In the genomic region with DNA sequence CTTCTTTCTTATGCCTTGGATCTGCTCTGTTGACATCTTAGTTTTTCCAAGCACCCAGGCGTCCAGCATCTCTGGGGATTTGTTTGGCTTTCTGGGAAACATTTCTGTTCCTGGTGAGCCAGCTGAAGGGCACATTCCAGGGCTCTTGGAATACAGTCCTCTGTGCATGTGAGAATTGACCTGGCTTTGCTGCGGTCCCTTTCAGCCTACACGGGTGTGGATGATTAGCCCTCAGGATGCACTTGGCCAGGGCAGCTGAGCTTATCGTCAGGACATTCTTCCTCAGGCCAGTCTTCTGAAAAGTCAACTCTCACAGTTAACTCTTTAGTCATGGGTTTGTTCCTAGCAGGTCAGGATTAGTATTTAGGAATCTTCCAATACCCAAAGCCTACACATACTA, we compare ENCODE assay signal across 16 mouse cellular contexts.
A peak's percentile ranks its signal among the peaks of the same experiment; 100 is the strongest.
DNase-seq lines count a peak whose midpoint lies in the region; ATAC-seq lines count a peak whose summit lies in the region.
"Had no signal": no experiment of that assay in that cellular context is flagged by ENCODE, and none has a peak within 500 bp of the region (broad histone marks: within the 10 kb centered on the region; RNA-seq: fewer than 3 reads in every experiment).

No protein-coding gene starts in this region.

- no peaks in the 10 kb centered on the region for H3K9me3 ChIP-seq in heart, embryonic 14.5 days (ENCODE audit: control insufficient read depth, low read length)
- H3K9me3 ChIP-seq in liver, embryonic 13.5 days (replicated peaks): no peaks in the 10 kb centered on the region
- H3K9me3 ChIP-seq: embryonic facial prominence, embryonic 12.5 days; limb, embryonic 10.5 days; megakaryocyte, embryonic 14.5 days; neural tube, embryonic 13.5 days had no signal

- WGBS in heart, embryonic 14.5 days: 7% methylated on average over 4 of the region's 4 CpGs
- 30% methylated on average over 4 of the region's 4 CpGs for WGBS in liver, embryonic 13.5 days (ENCODE audit: insufficient replicate concordance)

- peaks cover 40 to 81% of the 10 kb centered on the region in 2 experiments for H3K4me1 ChIP-seq in heart, embryonic 14.5 days (ENCODE audit: control insufficient read depth in 2 of 2, insufficient read depth in 2 of 2, low read length in 2 of 2)
- H3K4me1 ChIP-seq in liver, embryonic 13.5 days (replicated peaks): peaks cover 96% of the 10 kb centered on the region

- peak; percentile 40 for DNase-seq in adrenal gland, postnatal 14 days
- DNase-seq in adrenal gland, adult 8-10 months: no peak
- DNase-seq in Muller cell, postnatal 12 days (ENCODE audit: inconsistent ontology term): peak; percentile 12
- no peak for DNase-seq in liver, embryonic 13.5 days
- DNase-seq in left cerebral cortex, adult 18-20 months (ENCODE audit: low spot score in 2 of 2): no peak
- no peak for DNase-seq in right cerebral cortex, postnatal 36 days (ENCODE audit: low spot score in 2 of 2)
- DNase-seq: cerebellum, adult 11-12 months; layer of hippocampus, postnatal 36 days; thymus, adult 2 months had no signal

- H3K36me3 ChIP-seq in heart, embryonic 14.5 days (ENCODE audit: control insufficient read depth, insufficient read depth, low read length): no peaks in the 10 kb centered on the region
- H3K36me3 ChIP-seq in liver, embryonic 13.5 days: no peaks in the 10 kb centered on the region
- H3K36me3 ChIP-seq: embryonic facial prominence, embryonic 12.5 days; limb, embryonic 10.5 days; neural tube, embryonic 13.5 days had no signal

- H3K27me3 ChIP-seq in heart, embryonic 14.5 days (ENCODE audit: control insufficient read depth, insufficient read depth, low read length): no peaks in the 10 kb centered on the region
- H3K27me3 ChIP-seq in liver, embryonic 13.5 days: no peaks in the 10 kb centered on the region
- H3K27me3 ChIP-seq: embryonic facial prominence, embryonic 12.5 days; megakaryocyte, embryonic 14.5 days; neural tube, embryonic 13.5 days had no signal

- peak; percentile 69 for ATAC-seq in heart, embryonic 14.5 days (ENCODE audit: insufficient number of reproducible peaks, insufficient read depth, low FRiP score, low read depth)
- ATAC-seq in liver, embryonic 13.5 days (ENCODE audit: low read depth): no peak
- ATAC-seq in granulocyte monocyte progenitor cell, adult 5-6 weeks (replicated peaks; ENCODE audit: poor library complexity, severe bottlenecking): no peak
- ATAC-seq: activated CD4-positive, CD25-positive, alpha-beta regulatory T cell, adult 4 months had no signal

- peak overlapping the region; percentile 19; the same call in 1 of the 2 replicates for H3K9ac ChIP-seq in heart, embryonic 14.5 days (ENCODE audit: low read length)
- H3K9ac ChIP-seq in liver, embryonic 13.5 days: peak overlapping the region; percentile 71
- H3K9ac ChIP-seq: embryonic facial prominence, embryonic 12.5 days; neural tube, embryonic 13.5 days had no signal

- peak overlapping the region; percentile 59 for H3K4me2 ChIP-seq in heart, embryonic 14.5 days (ENCODE audit: low read length)
- peak overlapping the region; percentile 69 for H3K4me2 ChIP-seq in liver, embryonic 13.5 days
- H3K4me2 ChIP-seq: embryonic facial prominence, embryonic 12.5 days; neural tube, embryonic 13.5 days had no signal

- H3K4me3 ChIP-seq in heart, embryonic 14.5 days (ENCODE audit: control insufficient read depth in 1 of 2, insufficient read depth in 1 of 2, low read depth in 1 of 2, low read length in 2 of 2): peak overlapping the region in 1 of 2 experiments; percentile 11; a peak in 1 of 4 replicates
- H3K4me3 ChIP-seq in liver, embryonic 13.5 days (replicated peaks): peak overlapping the region; percentile 39
- H3K4me3 ChIP-seq: embryonic facial prominence, embryonic 12.5 days; limb, embryonic 10.5 days; neural tube, embryonic 13.5 days had no signal

- H3K27ac ChIP-seq in heart, embryonic 14.5 days (replicated peaks in 1 of 2; ENCODE audit: control insufficient read depth in 1 of 2, insufficient read depth in 1 of 2, low read depth in 2 of 2, low read length in 2 of 2): peak overlapping the region; percentile 87 to 90
- H3K27ac ChIP-seq in liver, embryonic 13.5 days: peak overlapping the region; percentile 95
- H3K27ac ChIP-seq: embryonic facial prominence, embryonic 12.5 days; limb, embryonic 10.5 days; neural tube, embryonic 13.5 days had no signal

Comparison
In these comparisons a context has a peak if more than half of its experiments do, and no peak if none do; other contexts are left out.
1. DNase-seq: peak in adrenal gland, postnatal 14 days (single experiment) and Muller cell, postnatal 12 days (single experiment); none in adrenal gland, adult 8-10 months (single experiment), liver, embryonic 13.5 days (single experiment), left cerebral cortex, adult 18-20 months (0 of 2) and right cerebral cortex, postnatal 36 days (0 of 2).